21 mouse cellular contexts compared by ENCODE assay signal in genomic region chr2:63855476-63855875, GRCm38 (mm10).
DNase-seq lines count a peak whose midpoint lies in the region; ATAC-seq lines count a peak whose summit lies in the region.
"Had no signal": no experiment of that assay in that cellular context is flagged by ENCODE, and none has a peak within 500 bp of the region (broad histone marks: within the 10 kb centered on the region; RNA-seq: fewer than 3 reads in every experiment).

No protein-coding gene starts in this region.

- no peak overlapping the region for H3K4me3 ChIP-seq in embryonic facial prominence, embryonic 11.5 days (ENCODE audit: low read depth, low read length)
- no peak overlapping the region for H3K4me3 ChIP-seq in embryonic facial prominence, embryonic 10.5 days
- H3K4me3 ChIP-seq in midbrain, embryonic 11.5 days (ENCODE audit: low read depth, low read length) = no peak overlapping the region
- no peak overlapping the region for H3K4me3 ChIP-seq in midbrain, embryonic 16.5 days (ENCODE audit: low read depth, low read length)

- H3K36me3 ChIP-seq in embryonic facial prominence, embryonic 11.5 days (replicated peaks; ENCODE audit: control insufficient read depth, insufficient read depth, low read depth, low read length) = no peaks in the 10 kb centered on the region
- H3K36me3 ChIP-seq in embryonic facial prominence, embryonic 10.5 days (replicated peaks) = no peaks in the 10 kb centered on the region
- H3K36me3 ChIP-seq in midbrain, embryonic 11.5 days (ENCODE audit: control insufficient read depth, insufficient read depth, low read length) = no peaks in the 10 kb centered on the region
- no peaks in the 10 kb centered on the region for H3K36me3 ChIP-seq in midbrain, embryonic 16.5 days (ENCODE audit: control insufficient read depth, insufficient read depth, low read length)
- H3K36me3 ChIP-seq: G1E had no signal

- H3K4me2 ChIP-seq in embryonic facial prominence, embryonic 11.5 days (ENCODE audit: low read depth, low read length) = no peak overlapping the region
- no peak overlapping the region for H3K4me2 ChIP-seq in midbrain, embryonic 11.5 days
- no peak overlapping the region for H3K4me2 ChIP-seq in midbrain, embryonic 16.5 days (ENCODE audit: low read length)

- H3K9me3 ChIP-seq in embryonic facial prominence, embryonic 11.5 days (replicated peaks; ENCODE audit: control insufficient read depth, low read length) = no peaks in the 10 kb centered on the region
- H3K9me3 ChIP-seq in embryonic facial prominence, embryonic 10.5 days = no peaks in the 10 kb centered on the region
- H3K9me3 ChIP-seq in midbrain, embryonic 11.5 days (ENCODE audit: control insufficient read depth, low read length) = no peaks in the 10 kb centered on the region
- no peaks in the 10 kb centered on the region for H3K9me3 ChIP-seq in midbrain, embryonic 16.5 days (replicated peaks; ENCODE audit: control insufficient read depth, low read length, poor library complexity, severe bottlenecking)

- H3K27me3 ChIP-seq in embryonic facial prominence, embryonic 11.5 days (ENCODE audit: control insufficient read depth, insufficient read depth, low read length) = no peaks in the 10 kb centered on the region
- no peaks in the 10 kb centered on the region for H3K27me3 ChIP-seq in embryonic facial prominence, embryonic 10.5 days (replicated peaks; ENCODE audit: low read depth, poor library complexity, severe bottlenecking)
- no peaks in the 10 kb centered on the region for H3K27me3 ChIP-seq in midbrain, embryonic 11.5 days (ENCODE audit: control insufficient read depth, insufficient read depth, low read length)
- no peaks in the 10 kb centered on the region for H3K27me3 ChIP-seq in midbrain, embryonic 16.5 days (ENCODE audit: control insufficient read depth, insufficient read depth, low read depth, low read length)
- H3K27me3 ChIP-seq: CH12.LX had no signal

- no peak overlapping the region for H3K9ac ChIP-seq in embryonic facial prominence, embryonic 11.5 days (replicated peaks; ENCODE audit: low read length)
- H3K9ac ChIP-seq in midbrain, embryonic 11.5 days (ENCODE audit: low read length) = no peak overlapping the region
- H3K9ac ChIP-seq in midbrain, embryonic 16.5 days (ENCODE audit: low read depth, low read length) = no peak overlapping the region

- H3K4me1 ChIP-seq in embryonic facial prominence, embryonic 11.5 days (ENCODE audit: control insufficient read depth, insufficient read depth, low read length) = peaks cover 3% of the 10 kb centered on the region
- H3K4me1 ChIP-seq in embryonic facial prominence, embryonic 10.5 days = peaks cover 41% of the 10 kb centered on the region
- no peaks in the 10 kb centered on the region; the same call in 1 of the 2 replicates for H3K4me1 ChIP-seq in midbrain, embryonic 11.5 days (ENCODE audit: control insufficient read depth, insufficient read depth, low read length)
- H3K4me1 ChIP-seq in midbrain, embryonic 16.5 days (ENCODE audit: control insufficient read depth, insufficient read depth, low read length) = no peaks in the 10 kb centered on the region; the same call in 1 of the 2 replicates

- ATAC-seq in embryonic facial prominence, embryonic 11.5 days (replicated peaks; ENCODE audit: insufficient number of reproducible peaks, low FRiP score, low TSS enrichment, low read depth) = no peak
- ATAC-seq in midbrain, embryonic 11.5 days (ENCODE audit: low FRiP score) = no peak
- no peak for ATAC-seq in midbrain, embryonic 16.5 days
- ATAC-seq: activated CD4-positive, CD25-positive, alpha-beta regulatory T cell, adult 4 months; CD4-positive, CD25-positive, alpha-beta regulatory T cell, adult 4 months; Patski had no signal

- no peak overlapping the region for H3K27ac ChIP-seq in embryonic facial prominence, embryonic 11.5 days (replicated peaks; ENCODE audit: low read depth, low read length)
- no peak overlapping the region for H3K27ac ChIP-seq in embryonic facial prominence, embryonic 10.5 days (replicated peaks)
- H3K27ac ChIP-seq in midbrain, embryonic 11.5 days (ENCODE audit: low read depth, low read length) = no peak overlapping the region
- no peak overlapping the region for H3K27ac ChIP-seq in midbrain, embryonic 16.5 days (ENCODE audit: low read length)

- 32% methylated on average over 5 of the region's 5 CpGs for WGBS in embryonic facial prominence, embryonic 11.5 days
- 47% methylated on average over 5 of the region's 5 CpGs for WGBS in embryonic facial prominence, embryonic 10.5 days
- 82% methylated on average over 5 of the region's 5 CpGs for WGBS in midbrain, embryonic 11.5 days
- WGBS in midbrain, embryonic 16.5 days = 85% methylated on average over 5 of the region's 5 CpGs

- DNase-seq in embryo, embryonic 11 days = peak; percentile 10
- no peak for DNase-seq in embryo, embryonic 9.5 days (ENCODE audit: extremely low spot score)
- peak; percentile 76 for DNase-seq in embryonic facial prominence, embryonic 11.5 days (ENCODE audit: low spot score)
- DNase-seq in embryonic facial prominence, embryonic 10.5 days (ENCODE audit: low spot score) = no peak
- DNase-seq in midbrain, embryonic 11.5 days (ENCODE audit: low spot score, missing footprints) = peak; percentile 68
- DNase-seq: adrenal gland, adult 2 months; adrenal gland, adult 8-10 months; adrenal gland, postnatal 10 days; adrenal gland, postnatal 14 days; adrenal gland, postnatal 25 days; adrenal gland, postnatal 36 days; B cell, adult 2 months; cerebellum, adult 11 months; cerebellum, adult 11-12 months; cerebellum, adult 18-20 months had no signal

Comparison
In these comparisons a context has a peak if more than half of its experiments do, and no peak if none do; other contexts are left out.
1. DNase-seq: peak in embryo, embryonic 11 days (single experiment), embryonic facial prominence, embryonic 11.5 days (single experiment) and midbrain, embryonic 11.5 days (single experiment); none in embryo, embryonic 9.5 days (single experiment) and embryonic facial prominence, embryonic 10.5 days (single experiment).